Mouse (Mus musculus) hindbrain, embryonic 10.5 days (tissue): Measurements from ENCODE around the gene Ptp4a2. TPM values are rescaled to one million over a fixed set of nuclear protein-coding genes. Genes with fewer than 3 reads are reported as not detected.

Source experiments
- DNase-seq: peaks from one replicate; pipeline ENCODE4 v3.0.0-alpha.2; 2017; ENCODE audit warnings: low spot score
- H3K27ac ChIP-seq: fragments of 300-500 bp; sonication (generic); 2 replicates; pipeline ENCODE4 v1.5.1; 2016; ENCODE audit warnings: mild to moderate bottlenecking, moderate library complexity
- H3K27me3 ChIP-seq: fragments of 300-500 bp; sonication (generic); 2 replicates; pipeline ENCODE4 v1.6.1; 2016; ENCODE audit warnings: mild to moderate bottlenecking; ENCODE audit not compliant: poor library complexity, insufficient read depth, severe bottlenecking
- H3K36me3 ChIP-seq: fragments of 300-500 bp; sonication (generic); 2 replicates; pipeline ENCODE4 v1.6.1; 2016; ENCODE audit warnings: mild to moderate bottlenecking, moderate library complexity
- H3K4me1 ChIP-seq: fragments of 300-500 bp; sonication (generic); replicated peaks from 2 replicates; pipeline ENCODE4 v1.6.1; 2016; ENCODE audit warnings: mild to moderate bottlenecking
- H3K4me3 ChIP-seq: fragments of 300-500 bp; sonication (generic); 2 replicates; pipeline ENCODE4 v1.5.1; 2016; ENCODE audit warnings: mild to moderate bottlenecking, moderate library complexity
- H3K9me3 ChIP-seq: fragments of 300-500 bp; sonication (generic); 2 replicates; pipeline ENCODE4 v1.6.1; 2016; ENCODE audit warnings: mild to moderate bottlenecking, moderate library complexity
- WGBS: fragments of 180-500 bp; shearing (Covaris S2); methylation state at CpG from one replicate; pipeline ENCODE4 v1.1.7; 2016; 5-methylcytosine and 5-hydroxymethylcytosine counted together
- polyA plus RNA-seq: library from polyadenylated mRNA; unstranded; fragments of >200 nt; fragmentation: Nextera tagmentation; extraction: Ambion mirVana; gene quantifications from 2 replicates; pipeline ENCODE4 v1.2.1, GENCODE M21; 2016

Ptp4a2 gene
- polyA plus RNA-seq, 1 experiment from 2014 or later = 230 TPM

- Histone ChIP-seq H3K4me3 (no peak overlapping the region), H3K27me3 (no peaks in the 10 kb centered on the region), H3K27ac (no peak overlapping the region), H3K4me1 (peaks cover 20% of the 10 kb centered on the region), H3K36me3 (no peaks in the 10 kb centered on the region), H3K9me3 (0 out of 2 replicates have a peak, but pooled peaks cover 4% of the 10 kb centered on the region)
- 5% methylated on average over 4 of the region's 4 CpGs for WGBS
- peak; percentile 70 for DNase-seq
Measured at GRCm38 (mm10) chr4:129785178-129785577, 25.8 kb upstream of the Ptp4a2 start.

- no peak overlapping the region for H3K4me3 ChIP-seq
- no peak for DNase-seq
- WGBS = 78% methylated on average over 8 of the region's 8 CpGs
- no peaks in the 10 kb centered on the region for H3K27me3 ChIP-seq
- H3K4me1 ChIP-seq = peaks cover 14% of the 10 kb centered on the region
- no peak overlapping the region for H3K27ac ChIP-seq
- H3K9me3 ChIP-seq = 0 out of 2 replicates have a peak, but pooled peaks cover 4% of the 10 kb centered on the region
- H3K36me3 ChIP-seq = no peaks in the 10 kb centered on the region
Measured at GRCm38 (mm10) chr4:129788693-129789092, 22.3 kb upstream of the Ptp4a2 start.

GRCm38 (mm10) chr4:129789635-129790034 lies 21.4 kb upstream of the Ptp4a2 start:
- no peak overlapping the region for H3K27ac ChIP-seq
- no peak overlapping the region for H3K4me3 ChIP-seq
- WGBS = 91% methylated on average over 2 of the region's 2 CpGs
- H3K4me1 ChIP-seq = peaks cover 17% of the 10 kb centered on the region
- no peaks in the 10 kb centered on the region for H3K36me3 ChIP-seq
- DNase-seq = no peak
- H3K9me3 ChIP-seq = 0 out of 2 replicates have a peak, but pooled peaks cover 4% of the 10 kb centered on the region
- no peaks in the 10 kb centered on the region for H3K27me3 ChIP-seq

GRCm38 (mm10) chr4:129790475-129790874 lies 20.5 kb upstream of the Ptp4a2 start:
- no peaks in the 10 kb centered on the region for H3K36me3 ChIP-seq
- H3K4me3 ChIP-seq = no peak overlapping the region
- H3K27ac ChIP-seq = no peak overlapping the region
- peaks cover 26% of the 10 kb centered on the region for H3K4me1 ChIP-seq
- 0 out of 2 replicates have a peak, but pooled peaks cover 4% of the 10 kb centered on the region for H3K9me3 ChIP-seq
- no peaks in the 10 kb centered on the region for H3K27me3 ChIP-seq
- DNase-seq = no peak
- 86% methylated on average over 3 of the region's 3 CpGs for WGBS

GRCm38 (mm10) chr4:129791399-129791798 lies 19.6 kb upstream of the Ptp4a2 start:
- 16% methylated on average over 1 of the region's 1 CpGs for WGBS
- Histone ChIP-seq H3K36me3 (no peaks in the 10 kb centered on the region), H3K4me3 (no peak overlapping the region), H3K9me3 (0 out of 2 replicates have a peak, but pooled peaks cover 4% of the 10 kb centered on the region), H3K27ac (no peak overlapping the region), H3K4me1 (peaks cover 35% of the 10 kb centered on the region), H3K27me3 (no peaks in the 10 kb centered on the region)
- no peak for DNase-seq

- Histone ChIP-seq H3K9me3 (0 out of 2 replicates have a peak, but pooled peaks cover 4% of the 10 kb centered on the region), H3K27ac (no peak overlapping the region), H3K4me1 (peaks cover 35% of the 10 kb centered on the region), H3K36me3 (no peaks in the 10 kb centered on the region), H3K27me3 (no peaks in the 10 kb centered on the region), H3K4me3 (no peak overlapping the region)
- DNase-seq = no peak
- 89% methylated on average over 7 of the region's 7 CpGs for WGBS
Measured at GRCm38 (mm10) chr4:129792666-129793202, 18.3 kb upstream of the Ptp4a2 start.

- Histone ChIP-seq H3K27me3 (no peaks in the 10 kb centered on the region), H3K36me3 (no peaks in the 10 kb centered on the region), H3K27ac (no peak overlapping the region), H3K4me1 (peaks cover 35% of the 10 kb centered on the region), H3K4me3 (no peak overlapping the region), H3K9me3 (0 out of 2 replicates have a peak, but pooled peaks cover 4% of the 10 kb centered on the region)
- 64% methylated on average over 5 of the region's 5 CpGs for WGBS
- DNase-seq = no peak
Measured at GRCm38 (mm10) chr4:129793713-129794329, 17.2 kb upstream of the Ptp4a2 start.

- no peaks in the 10 kb centered on the region for H3K36me3 ChIP-seq
- H3K9me3 ChIP-seq = no peaks in the 10 kb centered on the region
- H3K27me3 ChIP-seq = no peaks in the 10 kb centered on the region
- WGBS = 16% methylated on average over 17 of the region's 17 CpGs
- peak; percentile 59 for DNase-seq
- H3K27ac ChIP-seq = peak overlapping the region; percentile 84
- peaks cover 35% of the 10 kb centered on the region for H3K4me1 ChIP-seq
- H3K4me3 ChIP-seq = peak overlapping the region; percentile 26
Measured at GRCm38 (mm10) chr4:129795151-129795860, 15.7 kb upstream of the Ptp4a2 start.

GRCm38 (mm10) chr4:129795861-129796260 lies 15.2 kb upstream of the Ptp4a2 start:
- no peak for DNase-seq
- Histone ChIP-seq H3K4me1 (peaks cover 35% of the 10 kb centered on the region), H3K9me3 (no peaks in the 10 kb centered on the region), H3K27ac (peak overlapping the region; percentile 84), H3K27me3 (no peaks in the 10 kb centered on the region), H3K36me3 (no peaks in the 10 kb centered on the region), H3K4me3 (peak overlapping the region; percentile 26; the same call in 1 of the 2 replicates)
- WGBS = 25% methylated on average over 8 of the region's 8 CpGs

- WGBS = 28% methylated on average over 5 of the region's 5 CpGs
- Histone ChIP-seq H3K36me3 (no peaks in the 10 kb centered on the region), H3K27ac (no peak overlapping the region), H3K4me3 (no peak overlapping the region; the same call in 1 of the 2 replicates), H3K27me3 (no peaks in the 10 kb centered on the region), H3K9me3 (no peaks in the 10 kb centered on the region), H3K4me1 (peaks cover 26% of the 10 kb centered on the region)
- DNase-seq = no peak
Measured at GRCm38 (mm10) chr4:129797985-129798384, 13.0 kb upstream of the Ptp4a2 start.

GRCm38 (mm10) chr4:129803368-129803767 lies 7.7 kb upstream of the Ptp4a2 start:
- DNase-seq = no peak
- Histone ChIP-seq H3K36me3 (no peaks in the 10 kb centered on the region), H3K27ac (no peak overlapping the region), H3K9me3 (no peaks in the 10 kb centered on the region), H3K4me3 (no peak overlapping the region), H3K4me1 (no peaks in the 10 kb centered on the region), H3K27me3 (no peaks in the 10 kb centered on the region; the same call in 1 of the 2 replicates)
- WGBS = 81% methylated on average over 1 of the region's 1 CpGs

- H3K27me3 ChIP-seq = peaks cover 15% of the 10 kb centered on the region
- WGBS = 90% methylated on average over 3 of the region's 3 CpGs
- no peak for DNase-seq
- no peaks in the 10 kb centered on the region for H3K4me1 ChIP-seq
- H3K4me3 ChIP-seq = no peak overlapping the region
- H3K27ac ChIP-seq = no peak overlapping the region
- no peaks in the 10 kb centered on the region for H3K36me3 ChIP-seq
- H3K9me3 ChIP-seq = no peaks in the 10 kb centered on the region
Measured at GRCm38 (mm10) chr4:129805059-129805458, 6.0 kb upstream of the Ptp4a2 start.
